Mouse (Mus musculus) gastrocnemius, postnatal 10 days (tissue): ENCODE measurements around the gene Stard5. TPM values are rescaled to one million over a fixed set of nuclear protein-coding genes. Genes with fewer than 3 reads are reported as not detected.

ENCODE experiments used
- DNase-seq: peaks from one replicate; pipeline ENCODE4 v3.0.0; 2021; ENCODE audit warnings: mixed read lengths
- long read RNA-seq, 2 experiments: library from polyadenylated mRNA; stranded (forward); transcript quantifications; one replicate each; pipeline ENCODE4 v2.0.0; 2021
- total RNA-seq, 2 experiments: library from RNA; stranded (reverse); gene quantifications; 2 replicates each; pipeline ENCODE4 v1.2.3; 2021

The Stard5 gene
- total RNA-seq = 1 to 10 TPM; 8.6 to 9.1 TPM
- long read RNA-seq, experiment 1, transcript Stard5-201 (6 exons, 2,483 nt) = major isoform, 10 of 15 reads
- long read RNA-seq, experiment 1, partial matches to known transcripts = 1 of 15 reads
- long read RNA-seq, experiment 1, other reads (novel, unspliced or antisense) = 4 of 15 reads
- long read RNA-seq, experiment 2, transcript Stard5-201 (6 exons, 2,483 nt) = major isoform, 7 of 7 reads
- long read RNA-seq, experiment 2, partial matches to known transcripts = 0 of 7 reads
- long read RNA-seq, experiment 2, other reads (novel, unspliced or antisense) = 0 of 7 reads

- peak; percentile 86 for DNase-seq
Observed at GRCm38 (mm10) chr7:83631828-83632681, at the start of gene Stard5. Stard5 (plus strand) TSS chr7:83631959.

DNA sequence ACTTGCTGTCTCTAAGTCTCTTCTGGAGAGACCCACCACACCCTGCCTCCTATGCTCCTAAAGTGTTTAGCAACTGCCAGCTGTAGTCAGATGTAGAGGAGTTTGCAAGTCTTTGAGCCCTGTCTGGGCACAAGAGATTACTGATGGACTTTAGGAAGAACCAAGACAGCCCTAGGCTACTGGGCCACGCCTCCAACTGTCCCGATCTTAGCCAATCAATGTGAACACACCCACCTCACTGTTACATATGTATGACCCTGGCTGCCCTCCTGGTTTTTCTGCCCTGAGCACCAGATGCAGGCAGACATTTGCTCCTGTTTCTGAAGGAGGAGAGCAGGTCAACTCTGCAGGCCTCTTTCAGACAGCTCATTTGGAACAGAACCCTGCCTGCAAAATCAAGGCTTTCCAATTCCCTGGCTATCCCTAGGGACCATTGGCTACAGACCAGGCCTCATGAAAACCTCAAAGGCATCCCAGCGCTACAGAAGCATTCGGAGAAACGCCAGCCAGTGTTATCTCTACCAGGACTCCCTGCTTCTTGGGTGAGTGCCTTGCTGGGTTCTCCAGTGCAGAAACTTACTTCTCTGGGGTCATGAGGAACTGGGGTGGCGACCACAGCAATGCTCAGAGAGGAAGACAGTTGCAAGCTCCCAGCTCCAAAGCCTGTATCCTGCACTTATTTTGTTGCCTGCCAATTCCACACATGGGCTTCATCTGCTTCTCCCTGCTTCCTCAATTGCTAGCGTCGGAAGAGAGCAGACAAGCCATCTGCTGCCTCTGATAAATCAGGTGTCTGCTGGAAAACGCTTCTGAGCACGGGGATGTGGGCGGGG is 46.9 kb upstream of the Stard5 start, which contains the start of gene Tmc3:
Tmc3 (plus strand) TSS at position 289 of the 833 bp plus-strand sequence.
- DNase-seq = peak; percentile 47

GRCm38 (mm10) chr7:83594056-83594455 is 37.7 kb upstream of the Stard5 start:
- no peak for DNase-seq

GRCm38 (mm10) chr7:83597063-83597462 is 34.7 kb upstream of the Stard5 start:
- DNase-seq = no peak

- no peak for DNase-seq
Observed at GRCm38 (mm10) chr7:83598997-83599912, 32.5 kb upstream of the Stard5 start.

DNA sequence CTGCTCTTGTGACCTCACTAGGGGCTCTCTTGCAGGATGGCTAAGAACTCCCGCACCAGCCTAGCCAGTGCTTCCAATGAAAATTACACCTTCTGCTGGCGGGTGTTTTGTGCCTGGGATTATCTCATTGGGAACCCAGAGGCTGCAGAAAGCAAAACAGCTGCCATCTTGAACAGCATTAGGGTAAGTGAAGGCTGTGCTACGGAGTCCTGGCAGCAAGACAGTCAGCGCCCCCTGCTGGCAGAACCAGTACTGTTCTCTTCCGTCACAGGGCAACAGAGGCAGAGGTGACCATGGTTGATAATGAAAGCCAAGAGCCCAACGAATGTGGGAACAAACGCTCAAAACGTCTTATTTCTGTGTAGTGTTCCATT is 31.9 kb upstream of the Stard5 start:
- DNase-seq = peak; percentile 64

DNA sequence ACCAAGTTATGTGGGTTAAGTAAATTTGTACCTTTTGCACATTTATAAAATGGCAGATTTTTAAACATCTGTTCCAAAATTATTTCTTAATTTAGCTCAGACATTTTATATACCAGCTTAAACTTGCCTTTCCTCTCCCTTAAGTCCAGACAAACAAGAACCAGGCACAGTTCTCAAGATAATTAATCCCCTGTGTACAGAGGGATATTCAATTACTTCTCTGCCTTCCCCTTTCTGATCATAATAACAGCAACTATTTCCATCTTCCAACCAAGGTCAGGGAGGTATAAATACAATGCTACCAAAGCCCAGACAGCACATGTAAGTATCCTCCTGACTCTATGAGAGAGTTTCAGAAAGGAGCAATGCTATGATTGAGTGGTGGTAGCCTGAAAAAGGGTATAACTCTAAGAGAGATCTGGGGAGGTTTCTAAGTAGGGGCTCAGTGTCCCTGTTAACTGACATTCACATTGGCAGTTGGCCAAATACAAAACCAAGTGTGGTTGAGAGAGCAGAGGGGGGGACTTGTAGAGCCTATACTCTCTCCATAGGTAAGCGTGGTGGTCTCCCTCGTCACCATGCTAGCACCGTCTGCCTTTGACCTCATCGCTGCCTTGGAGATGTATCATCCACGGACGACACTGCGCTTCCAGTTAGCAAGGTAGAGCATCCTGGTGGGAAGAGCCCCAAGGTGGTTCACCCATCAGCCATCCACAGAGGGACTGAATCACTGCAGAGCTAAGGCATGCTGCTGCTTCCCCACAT is 27.4 kb upstream of the Stard5 start:
- no peak for DNase-seq

- no peak for DNase-seq
Observed at GRCm38 (mm10) chr7:83606796-83607195, 25.0 kb upstream of the Stard5 start.

DNA sequence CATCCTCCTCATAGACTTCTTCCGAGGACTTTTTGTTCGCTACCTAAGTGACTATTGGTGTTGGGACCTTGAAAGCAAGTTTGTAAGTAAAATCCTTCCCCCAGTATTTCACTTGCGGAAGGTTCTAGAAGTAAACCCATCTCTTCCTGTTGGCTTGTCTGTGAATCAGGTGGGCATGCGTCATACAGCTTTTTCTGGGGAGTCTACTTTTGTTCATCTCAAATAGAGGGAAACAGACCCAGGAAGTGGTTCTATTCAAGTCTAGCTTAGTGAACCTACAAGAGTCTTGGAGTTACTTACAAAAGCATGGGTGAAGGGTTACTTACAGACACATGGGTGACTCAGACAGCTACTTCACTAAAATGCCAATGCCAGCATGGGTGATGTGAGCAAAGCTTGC is 21.9 kb upstream of the Stard5 start:
- DNase-seq = no peak

DNA sequence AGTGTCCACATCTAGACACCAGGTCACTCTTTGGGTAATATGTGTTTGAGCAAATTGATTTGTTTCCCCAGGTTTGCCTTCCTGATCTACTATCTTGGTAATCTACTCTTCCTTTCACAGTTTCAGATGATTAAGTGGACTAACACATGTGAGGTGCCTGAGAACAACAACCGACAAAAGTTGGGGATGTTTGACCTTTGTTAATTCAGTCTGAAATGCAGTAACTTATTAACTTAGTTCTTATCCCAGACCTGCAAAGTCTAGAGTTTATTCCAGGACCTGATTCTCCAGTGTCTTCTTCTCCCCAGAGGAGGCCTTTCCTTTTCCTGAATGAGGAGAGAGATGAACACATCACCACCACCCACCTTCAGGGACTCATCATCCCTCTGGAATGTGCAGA is 19.9 kb upstream of the Stard5 start:
- no peak for DNase-seq

GRCm38 (mm10) chr7:83615272-83615671 is 16.5 kb upstream of the Stard5 start:
- DNase-seq = no peak

GRCm38 (mm10) chr7:83615815-83616214 is 15.9 kb upstream of the Stard5 start:
- DNase-seq = no peak

GRCm38 (mm10) chr7:83616268-83616667 is 15.5 kb upstream of the Stard5 start:
- no peak for DNase-seq

DNA sequence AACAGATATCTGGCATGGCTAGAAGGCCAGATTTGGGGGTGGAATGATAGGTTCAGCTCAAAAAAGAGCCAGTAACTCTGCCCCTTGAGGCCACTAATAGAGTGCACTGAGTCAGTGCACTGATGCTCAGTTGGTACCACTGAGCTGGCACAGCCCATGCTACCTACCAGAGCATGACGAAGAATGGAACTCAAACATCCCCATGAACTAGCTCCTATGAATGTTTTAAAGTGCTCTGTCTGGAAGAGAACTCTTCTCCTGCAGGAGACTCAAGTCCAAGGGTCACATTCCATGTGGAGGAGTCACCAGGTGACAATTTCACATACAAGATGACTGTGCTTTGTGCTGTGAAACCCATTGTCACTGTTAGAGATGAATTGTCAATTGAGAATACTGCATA is 13.1 kb upstream of the Stard5 start:
- DNase-seq = no peak

DNA sequence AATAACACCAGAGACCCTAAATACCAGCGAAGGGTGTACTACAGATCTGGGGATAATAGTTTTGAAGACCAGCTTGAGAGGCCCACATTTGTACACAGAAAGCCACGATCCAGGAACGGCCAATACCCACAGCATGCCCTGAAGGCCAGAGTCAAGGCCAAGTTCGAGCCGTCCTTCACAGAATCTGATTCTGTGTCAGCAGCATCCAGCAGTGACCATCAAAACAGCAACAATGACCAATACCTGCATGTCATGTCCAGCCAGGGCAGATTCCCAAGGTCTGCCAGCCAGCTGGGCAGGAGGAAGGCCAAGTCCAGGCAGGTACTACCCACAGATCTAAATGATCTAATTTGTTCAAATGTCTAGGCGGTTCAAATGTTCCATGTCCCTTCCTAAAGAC is 9.2 kb upstream of the Stard5 start:
- no peak for DNase-seq

DNA sequence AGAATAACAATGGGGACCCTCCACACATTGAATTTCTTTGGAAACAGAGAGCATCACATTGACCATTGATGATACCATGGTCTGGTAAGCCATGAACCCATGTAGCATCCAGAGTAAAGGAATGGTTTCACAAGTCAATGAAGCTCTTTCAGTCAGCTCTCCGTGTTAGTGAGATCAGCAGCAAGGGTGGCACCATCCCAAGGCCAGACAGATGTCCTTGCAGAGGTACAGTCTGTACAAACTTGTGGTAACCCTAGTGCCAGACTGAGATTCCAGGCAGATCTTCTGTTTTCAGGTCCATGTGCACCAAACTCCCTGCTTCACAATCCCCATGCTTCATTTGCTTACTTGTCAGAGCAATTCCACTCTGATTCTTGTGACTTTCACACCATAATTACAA is 7.7 kb upstream of the Stard5 start:
- DNase-seq = no peak

DNA sequence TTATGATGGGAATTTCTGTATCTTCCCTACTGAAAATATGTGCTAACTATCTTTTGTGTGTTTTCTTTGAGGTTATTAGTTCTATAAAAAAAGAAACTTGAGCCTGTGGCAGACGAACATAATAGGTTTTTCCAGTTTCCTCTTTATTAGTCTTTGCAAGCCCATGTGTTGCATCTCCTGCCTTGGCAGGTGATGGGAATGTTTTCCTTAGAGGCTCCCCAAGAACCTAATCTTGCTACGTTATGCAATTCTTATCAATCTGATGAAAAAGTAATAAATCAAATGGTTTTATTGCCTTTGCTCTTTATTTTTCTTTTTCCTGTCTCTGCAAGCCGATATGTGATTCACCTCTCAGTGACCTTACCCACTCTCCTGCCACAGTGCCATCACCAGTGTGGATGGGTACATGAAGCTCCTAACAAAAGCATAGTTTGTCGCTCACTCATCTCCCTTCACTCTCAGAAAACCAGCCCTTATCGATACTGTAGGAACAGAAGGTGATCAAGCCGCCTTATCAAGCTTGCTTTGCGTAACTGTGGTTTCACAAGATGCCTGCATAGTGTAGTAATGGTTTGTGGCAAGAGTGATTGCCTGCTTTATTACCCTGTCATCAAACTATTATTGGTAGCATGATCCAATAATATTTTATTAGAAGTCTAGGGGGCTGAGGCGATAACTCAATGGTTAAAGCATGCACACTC is 5.1 kb upstream of the Stard5 start:
- no peak for DNase-seq

DNA sequence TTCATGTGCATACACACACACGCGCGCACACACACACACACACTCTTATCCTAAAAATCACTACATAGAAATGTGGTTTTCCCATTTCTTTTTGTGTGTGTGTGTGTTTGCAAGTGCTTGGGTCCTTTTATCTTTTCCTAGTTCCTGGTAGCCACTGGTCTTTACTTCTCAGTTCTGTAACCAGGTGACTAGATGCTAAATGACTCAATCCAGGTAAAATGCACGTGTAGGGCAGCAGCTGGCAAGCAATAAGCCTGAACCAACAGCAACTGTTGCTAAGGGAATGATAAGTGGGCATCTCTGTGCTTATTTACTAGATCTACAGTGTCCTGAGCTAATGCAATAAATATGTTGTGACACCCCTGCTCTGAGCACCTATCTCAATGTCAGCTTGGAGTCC is 4.4 kb upstream of the Stard5 start:
- no peak for DNase-seq

- DNase-seq = no peak
Observed at GRCm38 (mm10) chr7:83631073-83631827, 509 bp upstream of the Stard5 start.
